Mouse (Mus musculus) WW6 (cell line): ENCODE measurements around the gene Akr1a1.
"Not testable (repeated sequence)": the region's sequence is repeated elsewhere in the genome, so short reads cannot be mapped to it uniquely, and the experiment has no call there.

Experiments used
- DNase-seq: peaks from one replicate; pipeline ENCODE4 v3.0.0-alpha.2; 2013; ENCODE audit warnings: low read depth, low spot score

Akr1a1 gene

DNA sequence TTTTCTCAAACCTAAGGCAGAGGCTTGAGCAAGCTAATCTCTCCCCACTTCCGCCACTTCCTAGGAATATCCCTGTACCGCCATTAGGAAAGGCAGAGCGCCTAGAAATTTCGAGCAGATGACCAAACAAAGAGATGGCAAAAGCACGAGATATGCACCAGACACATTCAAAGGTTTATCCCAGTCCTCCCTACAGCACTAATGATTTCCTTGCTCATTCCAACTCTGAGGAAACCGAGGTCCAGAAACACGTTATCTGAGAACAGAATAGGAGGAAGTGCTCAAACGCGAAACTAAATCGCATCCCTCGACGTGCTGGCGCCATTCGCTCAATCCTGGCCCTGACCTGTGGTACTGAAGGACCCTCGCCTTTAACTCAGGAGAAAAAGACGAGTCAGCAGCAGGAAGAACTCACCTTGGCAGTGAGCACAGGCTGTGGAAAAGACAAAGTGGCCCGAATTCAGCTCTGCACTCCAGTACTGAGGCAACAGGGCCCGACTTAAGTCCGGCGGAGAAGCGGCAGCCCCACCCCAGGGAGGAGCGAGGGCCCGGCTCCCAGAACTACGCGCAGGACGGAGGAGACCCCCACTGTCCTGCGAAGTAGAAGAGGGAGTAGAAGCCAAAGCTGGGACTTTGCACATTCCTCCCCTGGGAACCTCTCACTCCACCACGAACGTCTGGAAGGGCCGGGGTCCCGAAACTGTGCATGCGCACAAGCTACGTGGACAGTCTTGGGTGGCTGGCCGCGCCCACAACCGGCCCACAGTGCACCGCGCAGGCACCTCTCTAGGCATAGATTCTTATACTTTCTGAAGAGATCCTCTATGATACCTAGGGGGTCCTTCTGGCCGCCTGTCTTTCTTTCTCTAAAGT lies at the start of gene Akr1a1:
Gene Akr1a1, minus strand, starts transcription at position 757 of the 873 bp plus-strand sequence.
- DNase-seq, result peak; percentile 72

DNA sequence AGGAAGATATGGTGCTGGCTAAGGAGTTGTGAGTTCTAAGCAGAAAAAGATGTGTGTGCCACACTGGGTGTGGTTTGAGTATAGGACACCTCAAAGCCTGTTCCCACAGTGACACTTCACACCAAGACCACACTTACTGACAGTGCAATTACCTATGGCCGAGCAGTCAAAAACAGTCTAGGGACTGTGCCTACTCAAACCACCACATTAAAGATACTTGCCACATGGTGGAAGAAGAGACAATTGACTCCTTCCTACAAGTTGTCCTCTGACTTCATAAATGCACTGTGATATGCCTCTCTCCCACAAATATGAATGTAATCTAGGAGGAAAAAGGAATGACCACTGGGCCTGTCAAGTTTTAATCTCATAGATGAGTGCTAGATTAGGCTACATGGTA lies 49.5 kb upstream of the Akr1a1 start:
- DNase-seq, result no peak

DNA sequence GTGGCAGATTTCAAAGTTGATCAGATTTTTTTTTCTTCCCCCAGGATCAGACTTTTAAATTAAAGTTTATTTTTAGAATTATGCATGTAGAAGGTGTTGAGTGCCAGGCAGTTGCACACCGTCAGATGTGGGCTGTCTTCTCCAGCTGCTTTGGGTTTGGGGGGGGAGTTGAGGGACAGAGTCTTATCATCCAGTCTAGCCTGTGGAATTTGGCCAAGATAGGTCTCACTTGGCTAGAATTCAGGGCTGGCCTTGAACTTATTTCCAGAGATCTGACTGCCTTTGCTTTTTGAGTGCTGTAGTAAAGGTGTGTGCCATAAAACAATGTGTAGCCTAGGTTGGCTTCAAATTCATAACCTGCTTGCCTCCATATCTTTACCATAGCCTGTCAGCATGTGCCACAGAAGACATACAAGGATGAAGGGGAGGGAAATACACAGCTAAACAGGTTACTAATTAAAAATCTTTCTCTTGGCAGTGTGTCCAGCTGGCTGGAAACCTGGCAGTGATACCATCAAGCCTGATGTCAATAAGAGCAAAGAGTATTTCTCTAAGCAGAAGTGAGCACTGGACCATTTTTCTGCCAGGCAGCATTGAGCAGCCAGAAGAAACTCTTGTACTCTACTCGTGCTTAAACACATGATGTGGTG lies 47.3 kb upstream of the Akr1a1 start:
- no peak for DNase-seq

DNA sequence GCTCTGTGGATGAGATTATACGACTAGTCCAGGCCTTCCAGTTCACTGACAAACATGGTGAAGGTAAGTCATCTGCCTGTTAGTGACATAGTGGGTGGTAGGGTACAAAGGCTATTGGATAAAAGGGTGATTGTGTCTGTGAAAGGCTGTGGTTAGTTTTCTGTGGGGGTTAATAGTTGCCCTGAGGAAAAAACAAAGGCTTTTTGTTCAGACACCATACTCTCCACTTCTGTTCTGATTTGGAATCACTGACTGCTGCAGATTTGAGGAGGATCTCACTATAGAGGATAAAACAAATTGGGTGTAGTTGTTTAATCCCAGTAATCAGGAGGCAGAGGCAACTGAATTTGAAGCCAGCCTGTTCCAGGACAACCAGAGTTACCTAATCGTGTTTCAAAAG lies 42.3 kb upstream of the Akr1a1 start:
- no peak for DNase-seq

DNA sequence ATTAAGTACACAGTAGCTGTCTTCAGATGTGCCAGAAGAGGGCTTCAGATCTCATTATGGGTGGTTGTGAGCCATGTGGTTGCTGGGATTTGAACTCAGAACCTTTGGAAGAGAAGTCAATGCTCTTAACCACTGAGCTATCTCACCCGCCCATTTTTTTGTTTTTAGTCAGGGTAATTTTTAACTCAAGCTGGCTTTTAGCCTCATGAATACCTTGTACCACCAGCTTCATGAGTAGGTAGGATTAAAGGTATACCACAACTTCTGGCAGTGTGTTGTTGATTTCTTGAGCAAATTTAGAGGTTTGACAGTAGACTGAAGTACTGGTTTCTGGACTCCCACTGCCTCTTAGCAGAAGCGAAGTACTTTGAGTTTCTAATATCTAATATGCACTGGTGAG lies 40.7 kb upstream of the Akr1a1 start:
- DNase-seq, result no peak

DNA sequence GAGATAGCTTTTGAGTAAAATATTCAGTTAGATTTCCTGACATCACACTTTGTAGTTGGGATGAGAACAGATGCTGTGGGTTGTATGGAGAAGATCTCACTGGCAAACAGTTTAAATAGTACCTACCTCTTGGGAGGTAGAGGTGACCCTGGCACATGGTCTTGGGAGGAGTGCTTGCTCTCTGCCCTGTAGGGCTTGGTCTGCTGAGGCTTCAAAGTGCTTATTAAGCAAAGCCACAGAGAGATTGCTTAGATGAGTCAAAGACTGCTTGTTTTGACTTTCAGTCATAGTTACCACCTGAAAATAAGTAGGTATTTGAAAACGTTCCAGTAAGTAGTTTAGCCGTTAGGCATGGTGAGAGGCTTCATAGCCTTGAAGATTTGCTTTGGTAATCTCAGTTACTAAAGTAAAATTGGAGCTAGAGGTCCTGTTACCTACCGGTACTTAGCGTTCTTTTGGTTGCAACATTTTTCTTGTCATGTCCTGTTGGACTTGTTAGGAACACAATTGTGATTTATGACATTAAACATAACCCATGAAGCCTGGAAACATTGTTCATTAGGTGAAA lies 37.9 kb upstream of the Akr1a1 start:
- DNase-seq, result no peak

DNA sequence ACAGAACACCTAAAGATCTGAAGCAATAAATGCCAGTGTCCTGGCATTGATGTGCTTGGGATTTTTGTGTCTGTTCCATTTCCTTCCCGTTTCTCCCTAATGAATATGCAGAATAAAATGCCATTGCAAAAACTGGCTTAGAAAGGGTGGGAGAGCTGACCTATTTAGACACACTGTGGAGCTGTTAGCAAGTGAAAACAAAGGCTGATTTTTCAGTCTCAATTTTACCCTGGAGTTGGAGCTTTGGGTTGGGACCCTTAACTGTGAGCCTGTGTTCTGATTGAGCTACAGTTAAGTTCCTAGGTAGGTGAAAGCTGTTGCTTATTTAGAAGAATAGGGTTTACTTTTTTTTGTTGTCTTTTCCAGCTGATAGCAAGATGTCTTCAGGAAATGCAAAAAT lies 35.6 kb upstream of the Akr1a1 start:
- DNase-seq, result no peak

DNA sequence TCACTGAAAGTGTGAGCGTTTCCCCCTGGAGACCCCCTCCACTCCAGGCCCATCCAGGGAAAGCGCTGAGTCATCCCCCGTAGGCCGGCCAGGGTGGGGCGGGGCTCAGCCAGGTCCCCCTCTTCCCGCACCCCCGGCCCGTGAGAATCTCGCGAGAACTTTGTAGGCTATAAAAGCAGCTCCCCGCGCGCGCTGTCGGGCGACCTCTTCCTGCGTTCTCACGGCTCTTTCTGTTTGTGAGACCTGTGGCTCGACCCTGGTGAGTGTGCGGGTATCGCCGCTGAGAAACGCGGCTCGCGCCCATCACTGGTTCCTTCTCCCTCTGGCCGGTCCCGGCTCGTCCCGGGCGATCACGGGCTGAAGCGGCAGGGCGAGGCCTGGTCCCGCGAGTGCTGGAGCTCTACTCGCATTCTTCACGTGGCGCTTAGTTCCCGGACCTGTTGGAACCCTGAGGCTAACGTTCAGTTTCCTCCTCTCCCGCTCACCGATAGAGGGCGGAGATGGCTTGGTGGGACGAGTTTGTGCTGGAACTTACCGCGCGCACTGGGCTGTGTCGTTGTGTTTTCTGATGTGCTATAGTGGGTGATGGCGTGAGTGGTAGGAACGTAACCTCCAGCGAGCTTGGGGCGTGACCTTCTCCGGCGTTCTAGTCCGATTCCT lies 34.1 kb upstream of the Akr1a1 start, which contains the start of gene Prdx1:
Gene Prdx1, plus strand, starts transcription at position 143 of the 660 bp plus-strand sequence.
- DNase-seq, result peak; percentile 73

DNA sequence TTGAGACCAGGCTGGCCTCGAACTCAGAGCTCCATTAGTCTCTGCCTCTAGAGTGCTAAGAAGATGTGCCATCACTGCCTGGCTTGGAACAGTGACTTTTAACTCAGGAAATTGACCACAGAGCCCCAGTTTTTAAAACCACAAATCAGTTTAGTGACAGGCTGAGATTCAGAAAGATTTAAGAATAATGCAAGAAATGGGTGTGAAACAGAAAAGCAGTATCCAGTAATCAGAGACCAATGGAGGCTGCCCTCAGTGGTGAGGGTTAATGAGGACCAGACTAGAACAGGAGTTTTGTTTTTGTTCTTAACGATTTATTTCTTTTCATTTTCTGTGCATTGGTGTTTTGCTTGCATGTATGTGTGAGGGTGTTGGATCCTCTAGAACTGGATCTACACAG lies 33.2 kb upstream of the Akr1a1 start:
- no peak for DNase-seq

DNA sequence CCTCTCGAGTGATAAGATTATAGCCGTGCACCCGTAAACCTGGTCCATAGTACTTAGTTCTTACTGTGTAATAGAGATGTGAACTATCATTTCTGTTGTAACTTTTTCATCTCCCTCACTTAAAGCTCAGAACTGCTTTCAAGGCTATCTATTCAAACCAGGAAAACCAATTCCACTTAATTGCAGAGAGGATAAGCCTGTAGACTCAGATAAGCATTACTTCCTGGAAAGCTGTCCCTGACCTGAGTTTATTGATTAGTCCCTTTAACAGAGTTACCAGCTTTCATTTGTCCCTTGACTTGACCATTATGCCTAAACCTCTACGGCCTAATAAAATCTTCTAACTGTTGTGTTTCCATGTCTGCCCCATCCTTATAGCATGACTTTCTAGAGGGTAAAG lies 32.5 kb upstream of the Akr1a1 start:
- no peak for DNase-seq

DNA sequence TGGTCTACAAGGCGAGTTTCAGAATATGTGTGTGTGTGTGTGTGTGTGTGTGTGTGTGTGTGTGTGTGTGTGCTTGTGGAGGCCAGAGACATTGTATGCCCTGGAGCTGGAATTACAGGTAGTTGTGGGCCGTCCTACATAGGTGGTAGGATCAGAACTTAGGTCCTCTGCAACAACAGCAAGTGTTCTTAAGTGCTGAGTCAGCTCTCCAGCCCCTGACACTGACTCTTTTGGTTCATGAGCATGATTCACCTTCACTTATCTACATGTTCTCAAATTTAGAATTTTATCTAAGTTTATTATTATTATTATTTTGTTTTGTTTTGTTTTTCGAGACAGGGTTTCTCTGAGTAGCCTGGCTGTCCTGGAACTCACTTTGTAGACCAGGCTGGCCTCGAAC lies 29.0 kb upstream of the Akr1a1 start:
- DNase-seq, result not testable (repeated sequence)

DNA sequence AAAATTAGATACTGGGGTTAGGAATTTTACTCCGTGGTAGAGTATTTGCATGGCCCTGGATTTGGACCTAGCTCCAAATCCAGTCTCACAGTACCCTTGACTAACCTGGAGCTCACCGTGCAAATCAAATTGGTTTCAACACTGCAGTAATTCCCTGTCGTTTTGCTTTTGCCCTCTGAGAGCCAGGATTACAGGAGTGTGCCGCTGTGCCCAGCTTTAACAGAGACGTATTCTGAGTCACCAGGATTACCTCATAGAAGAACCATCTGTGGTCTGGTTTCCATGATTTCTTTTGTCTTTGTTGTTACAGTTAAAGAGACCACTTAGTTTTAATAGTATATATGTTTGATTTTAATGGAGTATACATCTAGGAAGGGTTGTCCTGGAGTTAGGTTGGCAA lies 27.7 kb upstream of the Akr1a1 start:
- DNase-seq, result no peak

DNA sequence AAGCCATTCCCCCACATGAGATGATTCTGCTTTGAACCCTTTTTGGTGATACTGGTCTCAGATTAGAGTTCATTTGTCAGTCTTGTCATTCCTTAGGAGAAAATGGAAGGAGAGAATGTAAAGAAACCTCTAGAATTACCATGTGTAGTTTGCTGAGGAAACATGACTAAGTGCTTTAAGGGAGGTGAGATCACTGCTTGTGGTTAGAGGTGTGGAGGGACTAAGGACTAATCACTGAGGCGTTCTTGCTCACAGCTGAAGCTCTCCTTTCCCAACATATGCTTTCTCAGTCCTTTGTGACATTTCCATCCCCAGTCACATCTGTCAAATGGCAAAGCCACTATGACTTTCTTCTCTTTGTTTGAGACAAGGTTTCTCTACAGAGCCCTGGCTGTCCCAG lies 26.3 kb upstream of the Akr1a1 start:
- DNase-seq, result no peak

DNA sequence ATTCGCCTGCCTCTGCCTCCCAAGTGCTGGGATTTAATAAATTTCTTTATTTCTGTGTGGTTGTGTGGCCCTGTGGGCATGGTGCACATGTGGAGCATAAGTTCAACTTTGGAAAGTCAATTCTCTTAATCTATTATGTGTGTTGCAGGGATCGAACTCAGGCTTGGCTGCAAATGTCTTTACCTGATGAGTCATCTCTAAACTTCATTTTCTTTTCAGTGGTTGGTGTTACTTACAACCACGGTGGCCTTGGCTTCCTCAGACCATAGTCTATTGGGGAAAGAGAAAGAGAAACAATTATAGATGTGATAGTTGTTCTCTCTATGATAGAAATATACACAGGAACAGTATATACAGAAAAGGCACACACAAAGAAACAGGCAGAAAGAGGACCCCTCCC lies 24.5 kb upstream of the Akr1a1 start:
- no peak for DNase-seq

DNA sequence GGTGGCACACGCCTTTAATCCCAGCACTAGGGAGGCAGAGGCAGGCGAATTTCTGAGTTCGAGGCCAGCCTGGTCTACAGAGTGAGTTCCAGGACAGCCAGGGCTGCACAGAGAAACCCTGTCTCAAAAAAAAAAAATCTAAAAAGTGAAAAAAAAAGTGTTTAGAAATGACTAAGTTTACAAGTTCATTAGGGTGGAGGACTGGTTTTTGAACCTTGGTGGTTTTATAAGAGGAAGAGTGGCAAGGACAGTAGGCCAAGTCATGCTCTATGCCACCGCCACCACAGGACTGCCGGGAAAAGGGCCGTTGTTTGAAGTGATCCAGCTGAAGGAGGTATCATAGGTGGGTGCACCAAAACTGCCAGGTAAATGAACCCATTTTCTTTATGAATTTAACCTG lies 23.3 kb upstream of the Akr1a1 start:
- not testable (repeated sequence) for DNase-seq

DNA sequence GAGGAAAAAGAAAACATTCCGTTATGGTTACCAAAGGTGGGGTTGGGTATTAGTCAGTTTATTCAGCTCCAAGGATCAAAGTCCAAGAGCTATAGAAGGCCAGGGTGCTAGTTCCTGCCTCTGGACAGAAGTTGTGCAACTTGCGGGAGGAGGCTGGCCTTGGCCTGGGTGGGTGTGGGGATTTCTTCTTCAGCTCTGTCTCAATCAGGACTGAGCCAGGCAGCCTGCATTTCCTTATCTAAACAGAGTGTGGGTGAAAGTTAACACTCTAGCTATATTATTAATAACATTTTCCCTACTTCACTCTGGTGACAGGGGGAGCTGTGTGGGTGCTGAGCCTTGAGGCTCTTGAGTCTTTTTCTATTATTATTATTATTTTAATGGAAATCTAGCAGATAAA lies 21.3 kb upstream of the Akr1a1 start:
- DNase-seq, result no peak

DNA sequence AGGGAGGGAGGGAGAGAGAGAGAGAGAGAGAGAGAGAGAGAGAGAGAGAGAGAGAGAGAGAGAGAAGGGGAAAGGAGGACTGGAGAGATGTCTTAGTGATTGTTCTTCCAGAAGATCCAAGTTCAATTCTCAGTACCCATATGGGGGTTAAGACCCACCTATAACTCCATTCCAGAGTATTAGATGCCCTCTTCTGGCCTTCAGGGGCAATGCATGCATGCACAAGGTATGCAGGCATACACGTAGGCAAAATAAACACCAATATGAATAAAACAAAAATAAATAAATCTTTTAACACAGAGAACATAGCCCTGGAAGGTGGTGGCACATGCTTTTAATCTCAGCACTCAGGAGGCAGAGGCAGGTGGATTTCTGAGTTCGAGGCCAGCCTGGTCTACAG lies 17.8 kb upstream of the Akr1a1 start:
- DNase-seq, result no peak

DNA sequence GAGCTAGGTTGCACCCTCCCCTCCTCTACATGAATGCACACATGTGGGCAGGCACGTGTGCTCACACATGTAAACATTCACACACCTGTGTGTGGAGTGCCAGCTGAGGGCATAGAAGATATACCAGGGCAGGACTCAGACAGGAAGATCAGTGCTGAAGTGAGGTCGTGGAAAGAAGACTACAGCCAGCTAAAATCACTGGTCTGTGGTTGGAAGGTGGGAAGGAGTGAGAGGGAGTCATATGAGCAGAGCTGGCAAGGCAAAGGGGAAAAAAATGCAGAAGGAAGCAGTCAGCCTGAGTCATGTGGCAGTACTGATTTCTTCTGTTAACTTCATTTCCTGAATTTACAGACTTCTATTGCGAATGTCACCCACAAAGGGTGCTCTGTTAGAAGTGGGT lies 16.7 kb upstream of the Akr1a1 start:
- no peak for DNase-seq

DNA sequence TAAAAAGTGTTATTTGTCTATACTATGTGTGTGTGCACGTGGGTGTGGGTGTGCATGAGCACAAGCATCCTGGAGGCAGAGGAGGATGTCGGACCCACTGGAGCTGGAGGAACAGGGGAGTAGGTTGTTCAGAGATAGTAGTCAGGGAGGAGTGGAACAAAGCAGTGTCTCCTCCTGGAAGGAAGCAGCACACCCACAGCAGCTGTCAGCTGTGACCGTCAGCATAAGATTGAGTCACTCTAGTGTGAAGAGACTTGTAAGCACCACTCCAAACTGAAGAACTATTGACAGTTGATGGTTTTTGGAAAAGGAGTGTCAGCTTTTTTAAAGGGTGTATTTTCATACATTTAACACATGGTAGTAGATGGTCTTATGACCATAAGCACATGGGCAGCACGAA lies 15.1 kb upstream of the Akr1a1 start:
- no peak for DNase-seq

DNA sequence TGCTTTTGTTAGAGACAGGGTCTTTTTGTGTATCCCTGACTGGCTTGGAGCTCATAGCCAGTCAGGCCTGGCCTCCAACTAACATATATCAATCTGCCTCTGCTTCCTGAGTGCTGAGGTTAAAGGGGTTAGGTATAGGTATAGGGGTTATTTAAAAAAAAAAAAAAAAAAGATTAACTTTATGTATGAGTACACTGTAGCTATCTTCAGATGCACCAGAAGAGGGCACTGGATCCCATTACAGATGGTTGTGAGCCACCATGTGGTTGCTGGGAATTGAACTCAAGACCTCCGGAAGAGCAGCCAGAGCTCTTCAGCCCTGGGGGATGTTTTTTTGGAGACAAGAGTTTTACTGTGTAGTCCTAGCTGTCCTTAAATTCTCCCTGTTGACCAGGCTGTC lies 10.5 kb upstream of the Akr1a1 start:
- no peak for DNase-seq

DNA sequence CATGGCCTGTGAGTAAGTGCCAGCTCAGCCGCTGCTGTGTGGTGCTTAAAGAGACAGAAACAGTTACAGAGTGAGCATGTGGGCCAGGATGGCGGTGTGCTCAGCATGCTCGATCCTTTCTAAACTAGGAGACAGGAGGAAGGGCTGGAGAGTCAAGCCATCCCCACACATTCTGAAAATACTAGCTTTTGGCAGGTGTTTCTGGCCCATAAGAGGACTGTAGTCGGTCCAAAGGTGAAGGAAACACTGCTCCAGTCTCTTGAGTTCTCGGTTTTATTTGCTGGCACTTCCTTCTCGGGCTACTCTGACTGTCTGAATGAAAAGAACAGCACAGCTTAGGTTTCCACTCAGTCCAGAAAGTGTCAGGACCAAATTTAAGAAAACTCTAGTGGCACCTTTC lies 9.3 kb upstream of the Akr1a1 start:
- DNase-seq, result no peak

DNA sequence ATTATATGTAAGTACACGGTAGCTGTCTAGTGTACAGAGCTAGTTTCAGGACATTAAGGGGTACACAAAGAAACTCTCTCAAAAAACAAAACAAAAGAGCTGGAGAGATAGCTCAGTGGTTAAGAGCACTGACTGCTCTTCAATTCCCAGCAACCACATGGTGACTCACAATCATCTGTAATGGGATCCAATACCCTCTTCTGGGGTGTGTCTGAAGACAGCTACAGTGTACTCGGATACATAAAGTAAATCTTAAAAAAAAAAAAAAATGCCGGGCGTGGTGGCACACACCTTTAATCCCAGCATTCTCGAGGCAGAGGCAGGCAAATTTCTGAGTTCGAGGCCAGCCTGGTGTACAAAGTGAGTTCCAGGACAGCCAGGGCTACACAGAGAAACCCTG lies 8.4 kb upstream of the Akr1a1 start:
- not testable (repeated sequence) for DNase-seq
